Mouse (Mus musculus): ENCODE data around the gene Ptprcap.

Ptprcap gene

GRCm38 (mm10) chr19:4166678-4167476, 13.5 kb downstream of the Ptprcap start:
- DNase-seq (ENCODE audit: extremely low spot score, low spot score), result no peak

- peak; percentile 99 for DNase-seq (ENCODE audit: extremely low spot score, low spot score)
These were observed 16.0 kb downstream of the Ptprcap start for GRCm38 (mm10) chr19:4169378-4169784.

- no peak for DNase-seq (ENCODE audit: extremely low spot score, low spot score)
These were observed 16.4 kb downstream of the Ptprcap start for GRCm38 (mm10) chr19:4169810-4170209.

- no peak for DNase-seq (ENCODE audit: extremely low spot score, low spot score)
These were observed 17.5 kb downstream of the Ptprcap start for GRCm38 (mm10) chr19:4170723-4171392.

- DNase-seq (ENCODE audit: extremely low spot score, low spot score), result no peak
These were observed 18.2 kb downstream of the Ptprcap start for GRCm38 (mm10) chr19:4171393-4172290.

GRCm38 (mm10) chr19:4172925-4173324, 19.5 kb downstream of the Ptprcap start:
- DNase-seq (ENCODE audit: extremely low spot score, low spot score), result no peak

GRCm38 (mm10) chr19:4175368-4175947, 22.1 kb downstream of the Ptprcap start, which contains the start of gene Carns1:
Gene Carns1, minus strand, starts transcription at chr19:4175479.
- no peak for DNase-seq (ENCODE audit: extremely low spot score, low spot score)

GRCm38 (mm10) chr19:4180411-4180810, 27.0 kb downstream of the Ptprcap start:
- DNase-seq (ENCODE audit: extremely low spot score, low spot score), result no peak

- no peak for DNase-seq (ENCODE audit: extremely low spot score, low spot score)
These were observed 28.5 kb downstream of the Ptprcap start for GRCm38 (mm10) chr19:4181892-4182291.

GRCm38 (mm10) chr19:4183689-4184088, 30.3 kb downstream of the Ptprcap start:
- no peak for DNase-seq (ENCODE audit: extremely low spot score, low spot score)

- DNase-seq (ENCODE audit: extremely low spot score, low spot score), result no peak
These were observed 31.9 kb downstream of the Ptprcap start for GRCm38 (mm10) chr19:4184976-4185975.

GRCm38 (mm10) chr19:4187303-4187702, 33.9 kb downstream of the Ptprcap start:
- no peak for DNase-seq (ENCODE audit: extremely low spot score, low spot score)

GRCm38 (mm10) chr19:4189051-4189620, 35.7 kb downstream of the Ptprcap start:
- DNase-seq (ENCODE audit: extremely low spot score, low spot score), result no peak

- no peak for DNase-seq (ENCODE audit: extremely low spot score, low spot score)
These were observed 37.5 kb downstream of the Ptprcap start, which contains the start of gene Tbc1d10c for GRCm38 (mm10) chr19:4190831-4191334. Gene Tbc1d10c, minus strand, starts transcription at chr19:4191284.

- DNase-seq (ENCODE audit: extremely low spot score, low spot score), result peak; percentile 98
These were observed 38.3 kb downstream of the Ptprcap start, which contains the start of gene Ppp1ca for GRCm38 (mm10) chr19:4191528-4192250. Gene Ppp1ca, plus strand, starts transcription at chr19:4192065.

- DNase-seq (ENCODE audit: extremely low spot score, low spot score), result no peak
These were observed 39.0 kb downstream of the Ptprcap start for GRCm38 (mm10) chr19:4192251-4192985.

- no peak for DNase-seq (ENCODE audit: extremely low spot score, low spot score)
These were observed 39.7 kb downstream of the Ptprcap start for GRCm38 (mm10) chr19:4193129-4193528.
